Mouse (Mus musculus) C2C12 (cell line): ENCODE measurements around the gene Psenen.

Experiments
- CEBPB ChIP-seq: IDR thresholded peaks from one replicate; pipeline ENCODE4 v1.6.1; 2011; ENCODE audit warnings: low read depth, mild to moderate bottlenecking, control low read depth, moderate library complexity
- CTCF ChIP-seq: IDR thresholded peaks from one replicate; pipeline ENCODE4 v1.5.1; 2011; ENCODE audit not compliant: control insufficient read depth, insufficient read depth, insufficient read length
- FOSL1 ChIP-seq: IDR thresholded peaks from one replicate; pipeline ENCODE4 v1.8.0; 2011; ENCODE audit warnings: mild to moderate bottlenecking, low read length; ENCODE audit not compliant: poor library complexity, insufficient read depth, severe bottlenecking

- TF ChIP-seq CTCF (no peak), FOSL1 (no peak), CEBPB (no peak)
Observed at GRCm38 (mm10) chr7:30552102-30553020, 11.1 kb downstream of the Psenen start, which contains the start of the genes Hspb6 and Proser3.
